Mouse (Mus musculus): ENCODE data around the gene Gmds. TPM values are rescaled to one million over a fixed set of nuclear protein-coding genes. Genes with fewer than 3 reads are reported as not detected.
A peak's percentile ranks its signal among the peaks of the same experiment; 100 is the strongest.

Gene Gmds
- polyA plus RNA-seq, 1 experiment, result 10.6 TPM

- H3K9me3 ChIP-seq (replicated peaks; ENCODE audit: control insufficient read depth, insufficient read depth, low read length, poor library complexity, severe bottlenecking), result no peaks in the 10 kb centered on the region
- no peaks in the 10 kb centered on the region for H3K27me3 ChIP-seq (ENCODE audit: control insufficient read depth, insufficient read depth, low read length, poor library complexity, severe bottlenecking)
- no peak overlapping the region for H3K4me3 ChIP-seq (ENCODE audit: low read depth, low read length)
- H3K36me3 ChIP-seq (ENCODE audit: control insufficient read depth, insufficient read depth, low read length, poor library complexity, severe bottlenecking), result no peaks in the 10 kb centered on the region
- TF ChIP-seq EP300 (IDR thresholded peaks at IDR 0.05; ENCODE audit: insufficient read depth, low read depth, low read length) (peak; percentile 83), POLR2A (IDR thresholded peaks at IDR 0.05; ENCODE audit: insufficient read depth, low read length) (no peak)
- no peak overlapping the region for H3K9ac ChIP-seq (ENCODE audit: low read depth, poor library complexity, severe bottlenecking)
- no peak overlapping the region for H3K27ac ChIP-seq (ENCODE audit: insufficient read depth, low read length)
- peaks cover 3% of the 10 kb centered on the region for H3K4me1 ChIP-seq (ENCODE audit: control insufficient read depth, insufficient read depth, low read length)
Observed at GRCm38 (mm10) chr13:31915748-31916147, 422.8 kb downstream of the Gmds start.

GRCm38 (mm10) chr13:31914901-31915587 is 423.5 kb downstream of the Gmds start:
- H3K4me1 ChIP-seq (ENCODE audit: control insufficient read depth, insufficient read depth, low read length), result peaks cover 3% of the 10 kb centered on the region
- TF ChIP-seq POLR2A (IDR thresholded peaks at IDR 0.05; ENCODE audit: insufficient read depth, low read length) (no peak), CTCF (IDR thresholded peaks at IDR 0.05; ENCODE audit: low read depth, low read length) (no peak), EP300 (IDR thresholded peaks at IDR 0.05; ENCODE audit: insufficient read depth, low read depth, low read length) (no peak)
- H3K9ac ChIP-seq (ENCODE audit: low read depth, poor library complexity, severe bottlenecking), result no peak overlapping the region
- no peak overlapping the region for H3K27ac ChIP-seq (ENCODE audit: insufficient read depth, low read length)
- H3K36me3 ChIP-seq (ENCODE audit: control insufficient read depth, insufficient read depth, low read length, poor library complexity, severe bottlenecking), result no peaks in the 10 kb centered on the region
- no peaks in the 10 kb centered on the region for H3K9me3 ChIP-seq (replicated peaks; ENCODE audit: control insufficient read depth, insufficient read depth, low read length, poor library complexity, severe bottlenecking)
- no peaks in the 10 kb centered on the region for H3K27me3 ChIP-seq (ENCODE audit: control insufficient read depth, insufficient read depth, low read length, poor library complexity, severe bottlenecking)
- H3K4me3 ChIP-seq (ENCODE audit: low read depth, low read length), result no peak overlapping the region

- Histone ChIP-seq H3K4me3 (ENCODE audit: low read depth, low read length) (no peak overlapping the region), H3K9ac (ENCODE audit: low read depth, poor library complexity, severe bottlenecking) (no peak overlapping the region), H3K4me1 (ENCODE audit: control insufficient read depth, insufficient read depth, low read length) (no peaks in the 10 kb centered on the region), H3K9me3 (replicated peaks; ENCODE audit: control insufficient read depth, insufficient read depth, low read length, poor library complexity, severe bottlenecking) (no peaks in the 10 kb centered on the region), H3K36me3 (ENCODE audit: control insufficient read depth, insufficient read depth, low read length, poor library complexity, severe bottlenecking) (no peaks in the 10 kb centered on the region), H3K27me3 (ENCODE audit: control insufficient read depth, insufficient read depth, low read length, poor library complexity, severe bottlenecking) (no peaks in the 10 kb centered on the region), H3K27ac (ENCODE audit: insufficient read depth, low read length) (no peak overlapping the region)
- no peak for TF ChIP-seq CTCF (IDR thresholded peaks at IDR 0.05; ENCODE audit: low read depth, low read length)
Observed at GRCm38 (mm10) chr13:31911956-31912355, 426.6 kb downstream of the Gmds start.

GRCm38 (mm10) chr13:31911362-31911761 is 427.2 kb downstream of the Gmds start:
- Histone ChIP-seq H3K27me3 (ENCODE audit: control insufficient read depth, insufficient read depth, low read length, poor library complexity, severe bottlenecking) (no peaks in the 10 kb centered on the region), H3K36me3 (ENCODE audit: control insufficient read depth, insufficient read depth, low read length, poor library complexity, severe bottlenecking) (no peaks in the 10 kb centered on the region), H3K4me1 (ENCODE audit: control insufficient read depth, insufficient read depth, low read length) (no peaks in the 10 kb centered on the region), H3K27ac (ENCODE audit: insufficient read depth, low read length) (no peak overlapping the region), H3K9me3 (replicated peaks; ENCODE audit: control insufficient read depth, insufficient read depth, low read length, poor library complexity, severe bottlenecking) (no peaks in the 10 kb centered on the region), H3K4me3 (ENCODE audit: low read depth, low read length) (no peak overlapping the region), H3K9ac (ENCODE audit: low read depth, poor library complexity, severe bottlenecking) (no peak overlapping the region)
- no peak for TF ChIP-seq POLR2A (IDR thresholded peaks at IDR 0.05; ENCODE audit: insufficient read depth, low read length)
- TF ChIP-seq EP300 (IDR thresholded peaks at IDR 0.05; ENCODE audit: insufficient read depth, low read depth, low read length), result no peak
- no peak for TF ChIP-seq CTCF (IDR thresholded peaks at IDR 0.05; ENCODE audit: low read depth, low read length)

- no peaks in the 10 kb centered on the region for H3K27me3 ChIP-seq (ENCODE audit: control insufficient read depth, insufficient read depth, low read length, poor library complexity, severe bottlenecking)
Observed at GRCm38 (mm10) chr13:31909031-31909430, 429.5 kb downstream of the Gmds start.

GRCm38 (mm10) chr13:31906514-31906913 is 432.0 kb downstream of the Gmds start:
- Histone ChIP-seq H3K36me3 (ENCODE audit: control insufficient read depth, insufficient read depth, low read length, poor library complexity, severe bottlenecking) (no peaks in the 10 kb centered on the region), H3K4me1 (ENCODE audit: control insufficient read depth, insufficient read depth, low read length) (peaks cover 6% of the 10 kb centered on the region), H3K4me3 (ENCODE audit: low read depth, low read length) (no peak overlapping the region), H3K9ac (ENCODE audit: low read depth, poor library complexity, severe bottlenecking) (no peak overlapping the region), H3K27me3 (ENCODE audit: control insufficient read depth, insufficient read depth, low read length, poor library complexity, severe bottlenecking) (no peaks in the 10 kb centered on the region), H3K27ac (ENCODE audit: insufficient read depth, low read length) (0 out of 2 replicates have a peak overlapping the region, but pooled peaks have one; percentile 54), H3K9me3 (replicated peaks; ENCODE audit: control insufficient read depth, insufficient read depth, low read length, poor library complexity, severe bottlenecking) (no peaks in the 10 kb centered on the region)
- TF ChIP-seq POLR2A (IDR thresholded peaks at IDR 0.05; ENCODE audit: insufficient read depth, low read length), result no peak
- no peak for TF ChIP-seq CTCF (IDR thresholded peaks at IDR 0.05; ENCODE audit: low read depth, low read length)
- TF ChIP-seq EP300 (IDR thresholded peaks at IDR 0.05; ENCODE audit: insufficient read depth, low read depth, low read length), result peak; percentile 60; the same call in 1 of the 2 replicates

More at GRCm38 (mm10) chr13:31909031-31909430, 429.5 kb downstream of the Gmds start:
- Histone ChIP-seq H3K27ac (ENCODE audit: insufficient read depth, low read length) (no peak overlapping the region), H3K9ac (ENCODE audit: low read depth, poor library complexity, severe bottlenecking) (no peak overlapping the region), H3K9me3 (replicated peaks; ENCODE audit: control insufficient read depth, insufficient read depth, low read length, poor library complexity, severe bottlenecking) (no peaks in the 10 kb centered on the region), H3K4me3 (ENCODE audit: low read depth, low read length) (no peak overlapping the region), H3K4me1 (ENCODE audit: control insufficient read depth, insufficient read depth, low read length) (no peaks in the 10 kb centered on the region), H3K36me3 (ENCODE audit: control insufficient read depth, insufficient read depth, low read length, poor library complexity, severe bottlenecking) (no peaks in the 10 kb centered on the region)
- TF ChIP-seq CTCF (IDR thresholded peaks at IDR 0.05; ENCODE audit: low read depth, low read length), result no peak
- no peak for TF ChIP-seq EP300 (IDR thresholded peaks at IDR 0.05; ENCODE audit: insufficient read depth, low read depth, low read length)
- no peak for TF ChIP-seq POLR2A (IDR thresholded peaks at IDR 0.05; ENCODE audit: insufficient read depth, low read length)

Measured in ES-Bruce4 (cell line).